Mouse (Mus musculus) ovary, postnatal 14 days (tissue): ENCODE measurements around the gene Cdh20.
A peak's percentile ranks its signal among the peaks of the same experiment; 100 is the strongest.
"Not testable (repeated sequence)": the region's sequence is repeated elsewhere in the genome, so short reads cannot be mapped to it uniquely, and the experiment has no call there.

Experiments
- DNase-seq: peaks from one replicate; pipeline ENCODE4 v3.0.0; 2022; ENCODE audit warnings: low spot score

Cdh20 gene

GRCm38 (mm10) chr1:104916507-104916906 lies 148.2 kb downstream of the Cdh20 start:
- DNase-seq, result no peak

- no peak for DNase-seq
Observed at GRCm38 (mm10) chr1:104917307-104917836, 149.0 kb downstream of the Cdh20 start.

- no peak for DNase-seq
Observed at GRCm38 (mm10) chr1:104933051-104933450, 164.7 kb downstream of the Cdh20 start.

- DNase-seq, result no peak
Observed at GRCm38 (mm10) chr1:104936966-104937365, 168.6 kb downstream of the Cdh20 start.

- DNase-seq, result no peak
Observed at GRCm38 (mm10) chr1:104939156-104939555, 170.8 kb downstream of the Cdh20 start.

GRCm38 (mm10) chr1:104944470-104945109 lies 176.3 kb downstream of the Cdh20 start:
- DNase-seq, result peak; percentile 16

- no peak for DNase-seq
Observed at GRCm38 (mm10) chr1:104945110-104945489, 176.8 kb downstream of the Cdh20 start.

GRCm38 (mm10) chr1:104949640-104950039 lies 181.3 kb downstream of the Cdh20 start:
- not testable (repeated sequence) for DNase-seq

- DNase-seq, result no peak
Observed at GRCm38 (mm10) chr1:104957046-104957445, 188.7 kb downstream of the Cdh20 start.

GRCm38 (mm10) chr1:104961670-104962069 lies 193.3 kb downstream of the Cdh20 start:
- DNase-seq, result no peak

- no peak for DNase-seq
Observed at GRCm38 (mm10) chr1:104962257-104962656, 193.9 kb downstream of the Cdh20 start.

GRCm38 (mm10) chr1:104979068-104979467 lies 210.7 kb downstream of the Cdh20 start:
- DNase-seq, result no peak

- no peak for DNase-seq
Observed at GRCm38 (mm10) chr1:104980273-104980672, 211.9 kb downstream of the Cdh20 start.

- peak; percentile 36 for DNase-seq
Observed at GRCm38 (mm10) chr1:104986222-104986973, 218.1 kb downstream of the Cdh20 start.

GRCm38 (mm10) chr1:104987526-104987925 lies 219.2 kb downstream of the Cdh20 start:
- DNase-seq, result no peak

GRCm38 (mm10) chr1:104992441-104992840 lies 224.1 kb downstream of the Cdh20 start:
- DNase-seq, result no peak

GRCm38 (mm10) chr1:104993905-104994611 lies 225.7 kb downstream of the Cdh20 start:
- peak; percentile 5 for DNase-seq

GRCm38 (mm10) chr1:104994612-104994986 lies 226.3 kb downstream of the Cdh20 start:
- no peak for DNase-seq

- DNase-seq, result no peak
Observed at GRCm38 (mm10) chr1:104997814-104998213, 229.5 kb downstream of the Cdh20 start.

GRCm38 (mm10) chr1:105002179-105002578 lies 233.8 kb downstream of the Cdh20 start:
- DNase-seq, result no peak

GRCm38 (mm10) chr1:105003786-105004185 lies 235.5 kb downstream of the Cdh20 start:
- no peak for DNase-seq

GRCm38 (mm10) chr1:105012616-105013015 lies 244.3 kb downstream of the Cdh20 start:
- no peak for DNase-seq

GRCm38 (mm10) chr1:105013291-105013690 lies 245.0 kb downstream of the Cdh20 start:
- no peak for DNase-seq
